Comparison of ENCODE assay signal across 10 mouse cellular contexts in the genomic region with DNA sequence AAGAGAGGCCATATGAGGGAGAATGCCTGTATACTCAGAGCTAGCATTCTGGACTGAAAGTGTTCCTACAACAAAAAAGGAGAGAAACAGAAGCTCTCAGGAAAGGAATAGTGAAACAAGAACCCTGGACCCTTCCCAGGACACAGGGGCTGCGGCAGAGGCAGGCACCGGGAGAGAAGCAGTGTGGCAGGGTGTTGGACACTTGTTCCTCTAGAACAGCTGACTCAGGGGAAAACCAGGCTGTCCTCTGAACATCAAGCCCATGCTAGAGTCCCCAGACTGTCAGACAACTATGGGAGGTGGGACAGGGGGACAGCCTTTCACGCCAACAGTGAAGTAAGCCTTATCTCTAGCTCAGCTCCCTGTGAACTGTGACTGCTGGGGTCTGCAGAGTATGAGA. TPM values are rescaled to one million over a fixed set of nuclear protein-coding genes. Genes with fewer than 3 reads are reported as not detected.
DNase-seq lines count a peak whose midpoint lies in the region; ATAC-seq lines count a peak whose summit lies in the region.
"Had no signal": no experiment of that assay in that cellular context is flagged by ENCODE, and none has a peak within 500 bp of the region (broad histone marks: within the 10 kb centered on the region; RNA-seq: fewer than 3 reads in every experiment).

No protein-coding gene starts in this region.

- 54% methylated on average over 3 of the region's 3 CpGs for WGBS in liver, embryonic 13.5 days (ENCODE audit: insufficient replicate concordance)
- 65% methylated on average over 3 of the region's 3 CpGs for WGBS in liver, embryonic 11.5 days
- WGBS in limb, embryonic 11.5 days = 82% methylated on average over 3 of the region's 3 CpGs
- 88% methylated on average over 3 of the region's 3 CpGs for WGBS in neural tube, embryonic 15.5 days

- peaks cover 81% of the 10 kb centered on the region for H3K4me1 ChIP-seq in erythroblast, embryonic 14.5 days (ENCODE audit: control insufficient read depth)
- H3K4me1 ChIP-seq in liver, embryonic 13.5 days (replicated peaks) = peaks cover 84% of the 10 kb centered on the region
- peaks cover 67% of the 10 kb centered on the region for H3K4me1 ChIP-seq in liver, embryonic 11.5 days (replicated peaks; ENCODE audit: control insufficient read depth, insufficient read depth, low read length)
- peaks cover 57% of the 10 kb centered on the region for H3K4me1 ChIP-seq in limb, embryonic 11.5 days (ENCODE audit: control insufficient read depth, insufficient read depth, low read length)
- H3K4me1 ChIP-seq in neural tube, embryonic 15.5 days = peaks cover 70% of the 10 kb centered on the region

- DNase-seq in liver, embryonic 13.5 days = no peak
- DNase-seq in liver, embryonic 11.5 days (ENCODE audit: low spot score) = no peak
- no peak for DNase-seq in limb, embryonic 11.5 days (ENCODE audit: low spot score)
- DNase-seq in spleen, postnatal 14 days (ENCODE audit: low spot score in 2 of 2) = no peak
- no peak for DNase-seq in kidney, postnatal 4 days
- DNase-seq: heart, adult 11 months; kidney, adult 9 months had no signal

- peak overlapping the region; percentile 93 for H3K4me2 ChIP-seq in liver, embryonic 13.5 days
- H3K4me2 ChIP-seq in liver, embryonic 11.5 days = no peak overlapping the region; the same call in none of the 2 replicates
- peak overlapping the region; percentile 74; the same call in 1 of the 2 replicates for H3K4me2 ChIP-seq in limb, embryonic 11.5 days (ENCODE audit: low read depth, severe bottlenecking)
- H3K4me2 ChIP-seq in neural tube, embryonic 15.5 days = peak overlapping the region; percentile 99

- peaks cover 13% of the 10 kb centered on the region for H3K27me3 ChIP-seq in erythroblast, embryonic 14.5 days (ENCODE audit: control insufficient read depth)
- H3K27me3 ChIP-seq in liver, embryonic 13.5 days = peaks cover 48% of the 10 kb centered on the region
- peaks cover 25% of the 10 kb centered on the region for H3K27me3 ChIP-seq in liver, embryonic 11.5 days (replicated peaks; ENCODE audit: control insufficient read depth, insufficient read depth, low read length)
- H3K27me3 ChIP-seq in limb, embryonic 11.5 days (ENCODE audit: control insufficient read depth, insufficient read depth, low read length) = peaks cover 3% of the 10 kb centered on the region; the same call in 1 of the 2 replicates
- peaks cover 7% of the 10 kb centered on the region; the same call in 1 of the 2 replicates for H3K27me3 ChIP-seq in neural tube, embryonic 15.5 days (replicated peaks)

- H3K36me3 ChIP-seq in erythroblast, embryonic 14.5 days (ENCODE audit: control insufficient read depth) = peaks cover 35% of the 10 kb centered on the region
- H3K36me3 ChIP-seq in liver, embryonic 13.5 days = peaks cover 12% of the 10 kb centered on the region
- H3K36me3 ChIP-seq in liver, embryonic 11.5 days (ENCODE audit: control insufficient read depth, insufficient read depth, low read length) = peaks cover 4% of the 10 kb centered on the region
- H3K36me3 ChIP-seq in limb, embryonic 11.5 days (ENCODE audit: control insufficient read depth, insufficient read depth, low read length) = no peaks in the 10 kb centered on the region; the same call in 1 of the 2 replicates
- H3K36me3 ChIP-seq in neural tube, embryonic 15.5 days = peaks cover 8% of the 10 kb centered on the region

- H3K9me3 ChIP-seq in erythroblast, embryonic 14.5 days (ENCODE audit: control insufficient read depth, low read length) = no peaks in the 10 kb centered on the region
- H3K9me3 ChIP-seq in liver, embryonic 13.5 days (replicated peaks) = no peaks in the 10 kb centered on the region
- H3K9me3 ChIP-seq in liver, embryonic 11.5 days (ENCODE audit: control insufficient read depth, low read length) = no peaks in the 10 kb centered on the region
- H3K9me3 ChIP-seq in limb, embryonic 11.5 days (ENCODE audit: control insufficient read depth, low read length) = no peaks in the 10 kb centered on the region
- H3K9me3 ChIP-seq in neural tube, embryonic 15.5 days (replicated peaks) = no peaks in the 10 kb centered on the region

- no peak for ATAC-seq in erythroblast, adult 5-6 weeks (replicated peaks; ENCODE audit: low FRiP score, poor library complexity, severe bottlenecking)
- no peak for ATAC-seq in liver, embryonic 13.5 days (ENCODE audit: low read depth)
- ATAC-seq in liver, embryonic 11.5 days (replicated peaks; ENCODE audit: low FRiP score) = no peak
- no peak for ATAC-seq in limb, embryonic 11.5 days (ENCODE audit: insufficient number of reproducible peaks, low FRiP score, low TSS enrichment, low read depth)
- no peak for ATAC-seq in neural tube, embryonic 15.5 days (ENCODE audit: low FRiP score)

- peak overlapping the region; percentile 99; the same call in 1 of the 2 replicates for H3K27ac ChIP-seq in liver, embryonic 13.5 days
- no peak overlapping the region for H3K27ac ChIP-seq in liver, embryonic 11.5 days (ENCODE audit: low read depth, low read length)
- peak overlapping the region; percentile 88 for H3K27ac ChIP-seq in limb, embryonic 11.5 days (replicated peaks; ENCODE audit: low read depth, low read length)
- peak overlapping the region; percentile 74; the same call in 1 of the 2 replicates for H3K27ac ChIP-seq in neural tube, embryonic 15.5 days (replicated peaks)

- peak overlapping the region; percentile 78 for H3K4me3 ChIP-seq in erythroblast, embryonic 14.5 days (replicated peaks)
- no peak overlapping the region for H3K4me3 ChIP-seq in liver, embryonic 13.5 days (replicated peaks)
- H3K4me3 ChIP-seq in liver, embryonic 11.5 days (ENCODE audit: low read depth, low read length) = no peak overlapping the region
- H3K4me3 ChIP-seq in limb, embryonic 11.5 days (ENCODE audit: low read depth, low read length) = no peak overlapping the region
- H3K4me3 ChIP-seq in neural tube, embryonic 15.5 days (replicated peaks) = no peak overlapping the region

- H3K9ac ChIP-seq in liver, embryonic 13.5 days = peak overlapping the region; percentile 93
- no peak overlapping the region for H3K9ac ChIP-seq in liver, embryonic 11.5 days (ENCODE audit: low read depth, low read length)
- no peak overlapping the region; the same call in 1 of the 2 replicates for H3K9ac ChIP-seq in limb, embryonic 11.5 days (ENCODE audit: low read length)
- 0 out of 2 replicates have a peak overlapping the region, but pooled peaks have one; percentile 86 for H3K9ac ChIP-seq in neural tube, embryonic 15.5 days (replicated peaks)

RNA-seq across cellular contexts. Expression of gene Ntn3, which starts 1.3 kb away (rescaled TPM):
- polyA plus RNA-seq in erythroblast, embryonic 14.5 days (2012) = 0.36 and 0.47 TPM in 2 replicates
- not detected in 2 replicates for total RNA-seq in erythroblast, adult 5-6 weeks (2015; ENCODE audit: low replicate concordance)
- total RNA-seq in erythroblast, adult 5-6 weeks (2017; ENCODE audit: low replicate concordance) = not detected in 2 replicates
- polyA plus RNA-seq in liver, embryonic 13.5 days (2015; fragmentation: Nextera tagmentation; extraction: Ambion mirVana) = 1.00 and 1.4 TPM in 2 replicates
- polyA plus RNA-seq in liver, embryonic 11.5 days (2014; fragmentation: Nextera tagmentation; extraction: Ambion mirVana) = 2.3 and 2.7 TPM in 2 replicates
- polyA plus RNA-seq in limb, embryonic 11.5 days (2014; fragmentation: Nextera tagmentation; extraction: Ambion mirVana) = 9.2 and 9.5 TPM in 2 replicates
- polyA plus RNA-seq in neural tube, embryonic 15.5 days (2015; fragmentation: Nextera tagmentation; extraction: Ambion mirVana) = 5.9 and 6.0 TPM in 2 replicates

RNA-seq across cellular contexts. Expression of gene Tbc1d24, which starts 5.2 kb away (rescaled TPM):
- polyA plus RNA-seq in erythroblast, embryonic 14.5 days (2012) = 0.44 and 0.61 TPM in 2 replicates
- total RNA-seq in erythroblast, adult 5-6 weeks (2015; ENCODE audit: low replicate concordance) = 2.3 TPM in 2 replicates
- 0.98 and 1.6 TPM in 2 replicates for total RNA-seq in erythroblast, adult 5-6 weeks (2017; ENCODE audit: low replicate concordance)
- polyA plus RNA-seq in liver, embryonic 13.5 days (2015; fragmentation: Nextera tagmentation; extraction: Ambion mirVana) = 6.9 and 7.5 TPM in 2 replicates
- polyA plus RNA-seq in liver, embryonic 11.5 days (2014; fragmentation: Nextera tagmentation; extraction: Ambion mirVana) = 13.3 and 14.5 TPM in 2 replicates
- polyA plus RNA-seq in limb, embryonic 11.5 days (2014; fragmentation: Nextera tagmentation; extraction: Ambion mirVana) = 5.0 and 5.2 TPM in 2 replicates
- 21.0 and 24.0 TPM in 2 replicates for polyA plus RNA-seq in neural tube, embryonic 15.5 days (2015; fragmentation: Nextera tagmentation; extraction: Ambion mirVana)

RNA-seq across cellular contexts. Expression of gene Tedc2, which starts 10.1 kb away (rescaled TPM):
- polyA plus RNA-seq in erythroblast, embryonic 14.5 days (2012) = 5.8 and 7.7 TPM in 2 replicates
- total RNA-seq in erythroblast, adult 5-6 weeks (2015; ENCODE audit: low replicate concordance) = 5.6 and 10.9 TPM in 2 replicates
- total RNA-seq in erythroblast, adult 5-6 weeks (2017; ENCODE audit: low replicate concordance) = 6.0 and 6.8 TPM in 2 replicates
- polyA plus RNA-seq in liver, embryonic 13.5 days (2015; fragmentation: Nextera tagmentation; extraction: Ambion mirVana) = 10.8 and 11.6 TPM in 2 replicates
- 16.6 and 17.2 TPM in 2 replicates for polyA plus RNA-seq in liver, embryonic 11.5 days (2014; fragmentation: Nextera tagmentation; extraction: Ambion mirVana)
- 21.9 and 23.4 TPM in 2 replicates for polyA plus RNA-seq in limb, embryonic 11.5 days (2014; fragmentation: Nextera tagmentation; extraction: Ambion mirVana)
- polyA plus RNA-seq in neural tube, embryonic 15.5 days (2015; fragmentation: Nextera tagmentation; extraction: Ambion mirVana) = 8.8 and 10.7 TPM in 2 replicates

RNA-seq across cellular contexts. Expression of gene Ccnf, which starts 40.7 kb away (rescaled TPM):
- polyA plus RNA-seq in erythroblast, embryonic 14.5 days (2012) = 14.4 and 15.8 TPM in 2 replicates
- total RNA-seq in erythroblast, adult 5-6 weeks (2015; ENCODE audit: low replicate concordance) = 16.1 and 24.7 TPM in 2 replicates
- 42.2 and 65.5 TPM in 2 replicates for total RNA-seq in erythroblast, adult 5-6 weeks (2017; ENCODE audit: low replicate concordance)
- 69.1 and 89.8 TPM in 2 replicates for polyA plus RNA-seq in liver, embryonic 13.5 days (2015; fragmentation: Nextera tagmentation; extraction: Ambion mirVana)
- 95.6 and 107 TPM in 2 replicates for polyA plus RNA-seq in liver, embryonic 11.5 days (2014; fragmentation: Nextera tagmentation; extraction: Ambion mirVana)
- polyA plus RNA-seq in limb, embryonic 11.5 days (2014; fragmentation: Nextera tagmentation; extraction: Ambion mirVana) = 103 and 108 TPM in 2 replicates
- polyA plus RNA-seq in neural tube, embryonic 15.5 days (2015; fragmentation: Nextera tagmentation; extraction: Ambion mirVana) = 13.4 and 26.3 TPM in 2 replicates

RNA-seq across cellular contexts. Expression of gene Atp6v0c, which starts 41.1 kb away (rescaled TPM):
- polyA plus RNA-seq in erythroblast, embryonic 14.5 days (2012) = 65.8 and 80.2 TPM in 2 replicates
- 160 and 166 TPM in 2 replicates for total RNA-seq in erythroblast, adult 5-6 weeks (2015; ENCODE audit: low replicate concordance)
- total RNA-seq in erythroblast, adult 5-6 weeks (2017; ENCODE audit: low replicate concordance) = 53.8 and 97.7 TPM in 2 replicates
- polyA plus RNA-seq in liver, embryonic 13.5 days (2015; fragmentation: Nextera tagmentation; extraction: Ambion mirVana) = 348 and 367 TPM in 2 replicates
- 476 and 499 TPM in 2 replicates for polyA plus RNA-seq in liver, embryonic 11.5 days (2014; fragmentation: Nextera tagmentation; extraction: Ambion mirVana)
- 391 and 434 TPM in 2 replicates for polyA plus RNA-seq in limb, embryonic 11.5 days (2014; fragmentation: Nextera tagmentation; extraction: Ambion mirVana)
- polyA plus RNA-seq in neural tube, embryonic 15.5 days (2015; fragmentation: Nextera tagmentation; extraction: Ambion mirVana) = 1,457 and 1,659 TPM in 2 replicates

Comparison
In these comparisons a context has a peak if more than half of its experiments do, and no peak if none do; other contexts are left out.
1. H3K9ac ChIP-seq: peak in liver, embryonic 13.5 days (single experiment) and neural tube, embryonic 15.5 days (single experiment); none in liver, embryonic 11.5 days (single experiment) and limb, embryonic 11.5 days (single experiment).